Mouse (Mus musculus) liver, adult 2 months (tissue): ENCODE data around the gene Agap3. TPM values are rescaled to one million over a fixed set of nuclear protein-coding genes. Genes with fewer than 3 reads are reported as not detected.

Source experiments
- DNase-seq: peaks from one replicate; pipeline ENCODE4 v3.0.0-alpha.2; 2011; ENCODE audit warnings: low read depth, low spot score; ENCODE audit errors: extremely low read depth
- H3K27ac ChIP-seq: fragments of 200-500 bp; replicated peaks from 2 replicates; pipeline ENCODE4 v1.5.1; 2012; ENCODE audit warnings: low read depth, mild to moderate bottlenecking, control low read depth, inconsistent platforms, low read length; ENCODE audit not compliant: insufficient read depth
- H3K27me3 ChIP-seq: fragments of 200-500 bp; 2 replicates; pipeline ENCODE4 v1.6.1; 2012; ENCODE audit warnings: mild to moderate bottlenecking, moderate library complexity, low read length, inconsistent platforms; ENCODE audit not compliant: control insufficient read depth, insufficient read depth
- H3K36me3 ChIP-seq: fragments of 200-500 bp; 2 replicates; pipeline ENCODE4 v1.6.1; 2012; ENCODE audit warnings: low read length, inconsistent platforms; ENCODE audit not compliant: control insufficient read depth, insufficient read depth
- H3K4me1 ChIP-seq: fragments of 200-500 bp; 2 replicates; pipeline ENCODE4 v1.6.1; 2011; ENCODE audit warnings: low read length; ENCODE audit not compliant: control insufficient read depth, insufficient read depth
- H3K4me3 ChIP-seq: fragments of 200-500 bp; 2 replicates; pipeline ENCODE4 v1.5.1; 2011; ENCODE audit warnings: low read depth, mild to moderate bottlenecking, control low read depth, low read length, moderate library complexity; ENCODE audit not compliant: insufficient read depth
- H3K79me2 ChIP-seq: fragments of 200-500 bp; 2 replicates; pipeline ENCODE4 v1.6.1; 2012; ENCODE audit warnings: inconsistent platforms, mild to moderate bottlenecking, low read length, moderate library complexity; ENCODE audit not compliant: control insufficient read depth, insufficient read depth
- H3K9ac ChIP-seq: fragments of 200-500 bp; 2 replicates; pipeline ENCODE4 v1.6.1; 2012; ENCODE audit warnings: low read depth, mild to moderate bottlenecking, control low read depth, inconsistent platforms, low read length
- CTCF ChIP-seq: fragments of 200-500 bp; IDR thresholded peaks from 2 replicates; pipeline ENCODE4 v1.5.1; 2011; ENCODE audit warnings: low read depth, low read length, control low read depth
- POLR2A ChIP-seq: fragments of 200-500 bp; IDR thresholded peaks from 2 replicates; pipeline ENCODE4 v1.6.1; 2011; ENCODE audit warnings: low read length, control low read depth; ENCODE audit not compliant: insufficient read depth; ENCODE audit errors: extremely low read depth
- WGBS: fragments of 180-500 bp; shearing (Covaris S2); methylation state at CpG from one replicate; pipeline ENCODE4 v1.1.7; 2018; 5-methylcytosine and 5-hydroxymethylcytosine counted together
- polyA plus RNA-seq: library from polyadenylated mRNA; depleted of rRNA; stranded (reverse); fragments of >200 nt; gene quantifications from 2 replicates; pipeline ENCODE4 v1.2.3, GENCODE M21; 2012
- total RNA-seq: library from RNA; depleted of rRNA; stranded (reverse); fragments of >200 nt; gene quantifications from 2 replicates; pipeline ENCODE4 v1.2.3, GENCODE M21; 2014

The Agap3 gene
- total and polyA plus RNA-seq, 2 experiments = 13.8 to 37.8 TPM

- DNase-seq = no peak
- no peak for TF ChIP-seq CTCF
- TF ChIP-seq POLR2A = no peak
- Histone ChIP-seq H3K27me3 (no peaks in the 10 kb centered on the region), H3K27ac (no peak overlapping the region), H3K4me3 (no peak overlapping the region), H3K4me1 (peaks cover 13% of the 10 kb centered on the region), H3K36me3 (peaks cover 4% of the 10 kb centered on the region; the same call in 1 of the 2 replicates), H3K9ac (0 out of 2 replicates have a peak overlapping the region, but pooled peaks have one; percentile 8), H3K79me2 (peaks cover 6% of the 10 kb centered on the region; the same call in 1 of the 2 replicates)
- WGBS = 40% methylated on average over 9 of the region's 9 CpGs
Measured at GRCm38 (mm10) chr5:24426556-24427284, 25.3 kb upstream of the Agap3 start.

DNA sequence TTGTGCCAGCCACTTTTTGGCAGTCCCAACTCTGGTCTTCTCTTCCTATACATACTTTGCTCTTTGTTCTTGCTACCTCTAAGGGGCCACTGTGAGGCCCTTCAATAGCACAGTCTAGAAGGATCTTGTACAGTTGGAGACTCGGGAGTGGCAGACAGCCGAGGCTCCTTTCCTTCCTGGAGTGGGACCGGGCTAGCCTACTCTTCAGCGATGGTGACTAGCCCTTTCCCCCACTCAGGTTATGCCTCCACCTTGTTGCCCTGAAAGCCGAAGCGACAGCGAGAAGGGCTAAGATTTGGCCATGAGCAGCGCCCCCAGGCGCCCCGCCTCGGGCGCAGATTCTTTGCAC is 24.7 kb upstream of the Agap3 start:
- TF ChIP-seq CTCF = no peak
- TF ChIP-seq POLR2A = no peak
- H3K79me2 ChIP-seq = peaks cover 6% of the 10 kb centered on the region; the same call in 1 of the 2 replicates
- no peak overlapping the region for H3K27ac ChIP-seq
- H3K4me3 ChIP-seq = no peak overlapping the region
- H3K4me1 ChIP-seq = peaks cover 13% of the 10 kb centered on the region
- H3K36me3 ChIP-seq = peaks cover 4% of the 10 kb centered on the region; the same call in 1 of the 2 replicates
- H3K27me3 ChIP-seq = no peaks in the 10 kb centered on the region
- 39% methylated on average over 12 of the region's 12 CpGs for whole genome bisulfite sequencing
- no peak for DNase-seq
- H3K9ac ChIP-seq = no peak overlapping the region

DNA sequence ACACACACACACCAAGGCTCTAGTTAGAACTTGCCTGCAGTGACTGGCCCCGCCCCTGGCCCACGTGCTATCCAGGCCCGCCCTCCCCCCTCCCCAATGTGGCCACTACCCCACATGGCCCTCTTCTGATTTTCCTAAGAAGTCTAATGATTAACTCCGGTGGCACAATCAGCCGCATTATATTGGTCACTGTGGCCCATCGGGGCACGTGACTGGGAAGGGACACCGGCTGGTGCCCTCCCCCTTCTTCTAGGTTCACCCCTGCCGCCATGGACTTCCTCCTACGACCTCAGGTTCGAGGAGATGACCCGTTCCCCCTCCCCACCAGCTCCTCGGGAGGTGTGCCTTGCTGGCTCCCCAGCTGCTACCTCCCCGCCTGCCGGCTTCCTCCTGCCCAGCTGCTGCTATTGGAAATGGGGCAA is 24.0 kb upstream of the Agap3 start:
- 14% methylated on average over 15 of the region's 15 CpGs for WGBS
- Histone ChIP-seq H3K79me2 (peaks cover 4% of the 10 kb centered on the region; the same call in 1 of the 2 replicates), H3K36me3 (peaks cover 8% of the 10 kb centered on the region; the same call in 1 of the 2 replicates), H3K9ac (peak overlapping the region; percentile 78), H3K4me3 (peak overlapping the region; percentile 89), H3K4me1 (peaks cover 9% of the 10 kb centered on the region), H3K27ac (peak overlapping the region; percentile 72), H3K27me3 (no peaks in the 10 kb centered on the region)
- peak; percentile 92 for DNase-seq
- TF ChIP-seq CTCF = no peak
- 0 out of 2 replicates have a peak, but pooled peaks have one; percentile 14 for TF ChIP-seq POLR2A

- H3K9ac ChIP-seq = peak overlapping the region; percentile 78
- peaks cover 8% of the 10 kb centered on the region; the same call in 1 of the 2 replicates for H3K4me1 ChIP-seq
- DNase-seq = no peak
- no peaks in the 10 kb centered on the region for H3K27me3 ChIP-seq
- 19% methylated on average over 8 of the region's 9 CpGs for WGBS
- TF ChIP-seq CTCF (no peak), POLR2A (no peak)
- H3K79me2 ChIP-seq = peaks cover 4% of the 10 kb centered on the region; the same call in 1 of the 2 replicates
- peak overlapping the region; percentile 72 for H3K27ac ChIP-seq
- peak overlapping the region; percentile 89 for H3K4me3 ChIP-seq
- peaks cover 12% of the 10 kb centered on the region; the same call in 1 of the 2 replicates for H3K36me3 ChIP-seq
Measured at GRCm38 (mm10) chr5:24428596-24428995, 23.4 kb upstream of the Agap3 start.

DNA sequence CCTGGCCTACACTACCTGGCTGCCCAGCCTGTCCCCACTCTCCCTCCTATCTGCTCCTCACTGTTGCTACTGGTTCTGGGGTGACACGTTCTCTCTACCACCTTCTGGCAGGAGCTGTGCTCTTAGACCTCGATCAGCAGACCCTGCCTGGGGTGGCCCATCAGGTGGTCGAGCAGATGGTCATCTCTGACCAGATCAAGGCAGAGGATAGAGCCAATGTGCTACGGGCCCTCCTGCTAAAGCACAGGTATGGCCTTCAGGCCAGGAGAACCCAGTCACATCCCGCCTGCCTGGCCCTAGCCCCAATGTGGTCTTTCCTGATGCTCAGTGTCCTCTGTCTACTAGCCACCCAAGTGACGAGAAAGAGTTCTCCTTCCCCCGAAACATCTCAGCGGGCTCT is 18.0 kb upstream of the Agap3 start:
- WGBS = 94% methylated on average over 8 of the region's 8 CpGs
- no peak for DNase-seq

DNA sequence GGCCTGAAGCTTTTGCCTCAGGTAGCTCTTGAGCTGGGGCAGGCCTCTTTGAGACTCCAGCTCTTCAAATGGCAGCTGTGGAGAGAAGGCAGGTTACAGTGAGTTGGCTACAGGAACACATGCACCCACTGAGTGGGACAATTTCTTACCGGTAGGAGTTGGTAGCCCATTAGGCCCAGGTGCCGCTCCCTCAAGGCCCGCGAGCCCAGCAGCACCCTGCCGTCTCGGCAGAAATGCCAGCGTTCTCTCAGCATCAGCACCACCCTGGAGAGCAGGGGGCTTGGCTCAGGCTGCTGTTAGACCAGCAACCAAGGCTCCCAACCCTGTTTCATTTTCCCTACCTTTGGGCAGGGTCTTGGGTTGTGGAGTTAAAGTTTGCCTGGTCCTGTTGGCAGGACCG is 10.8 kb upstream of the Agap3 start:
- Histone ChIP-seq H3K27ac (no peak overlapping the region), H3K4me3 (no peak overlapping the region), H3K27me3 (no peaks in the 10 kb centered on the region), H3K79me2 (peaks cover 7% of the 10 kb centered on the region; the same call in 1 of the 2 replicates), H3K4me1 (peaks cover 11% of the 10 kb centered on the region), H3K36me3 (peaks cover 5% of the 10 kb centered on the region; the same call in 1 of the 2 replicates), H3K9ac (no peak overlapping the region)
- TF ChIP-seq CTCF = no peak
- no peak for TF ChIP-seq POLR2A
- no peak for DNase-seq
- 93% methylated on average over 8 of the region's 8 CpGs for WGBS

More for the DNA sequence above, 18.0 kb upstream of the Agap3 start:
- no peaks in the 10 kb centered on the region for H3K79me2 ChIP-seq
- H3K27ac ChIP-seq = no peak overlapping the region
- TF ChIP-seq POLR2A = no peak
- no peak for TF ChIP-seq CTCF
- peaks cover 24% of the 10 kb centered on the region; the same call in 1 of the 2 replicates for H3K36me3 ChIP-seq
- no peak overlapping the region for H3K9ac ChIP-seq
- no peaks in the 10 kb centered on the region for H3K4me1 ChIP-seq
- no peak overlapping the region for H3K4me3 ChIP-seq
- H3K27me3 ChIP-seq = no peaks in the 10 kb centered on the region
